Mouse (Mus musculus): ENCODE results near the gene Tenm4.

DNA sequence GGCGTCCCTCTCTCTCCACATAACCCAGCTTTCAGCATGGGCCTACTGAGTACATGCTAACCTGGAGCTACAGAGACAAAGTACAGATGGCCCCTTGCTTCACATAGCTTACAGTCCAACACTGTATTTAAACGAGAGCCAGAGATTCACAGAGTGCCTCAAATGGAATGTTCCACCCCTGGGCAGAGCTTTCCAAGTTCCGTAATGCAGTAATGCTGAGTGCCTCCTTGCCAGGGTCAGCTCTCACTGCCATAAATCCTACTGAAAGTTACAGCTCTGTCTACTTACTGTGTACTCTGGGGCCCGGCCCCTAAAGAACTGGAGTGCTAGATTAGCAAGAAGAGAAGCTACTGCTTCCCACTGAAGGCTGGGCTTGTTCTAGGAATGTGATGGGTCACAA lies 23.6 kb upstream of the Tenm4 start:
- no peak for TF ChIP-seq CTCF (IDR thresholded peaks at IDR 0.05)
- no peak for TF ChIP-seq EP300 (IDR thresholded peaks at IDR 0.05)

All from lung, postnatal 0 days (tissue).